Mouse (Mus musculus) right cerebral cortex, postnatal 36 days (tissue): ENCODE results near the gene Ryr1.
"Not testable (repeated sequence)": the region's sequence is repeated elsewhere in the genome, so short reads cannot be mapped to it uniquely, and the experiment has no call there.

Source experiments
- DNase-seq, 2 experiments: peaks; one replicate each; pipeline ENCODE4 v3.0.0; 2022; ENCODE audit warnings: low spot score in 2 of 2, mixed read lengths in 1 of 2

The Ryr1 gene

GRCm38 (mm10) chr7:29084411-29084810 lies 40.6 kb downstream of the Ryr1 start:
- DNase-seq, result no peak

GRCm38 (mm10) chr7:29079419-29079950 lies 45.5 kb downstream of the Ryr1 start:
- no peak for DNase-seq

- peak; percentile 49 to 50 for DNase-seq
Measured at GRCm38 (mm10) chr7:29076977-29077376, 48.0 kb downstream of the Ryr1 start.

- DNase-seq, result no peak
Measured at GRCm38 (mm10) chr7:29075208-29075607, 49.8 kb downstream of the Ryr1 start.

- no peak for DNase-seq
Measured at GRCm38 (mm10) chr7:29072689-29073088, 52.3 kb downstream of the Ryr1 start.

- DNase-seq, result peak; percentile 20 to 41
Measured at GRCm38 (mm10) chr7:29071169-29071891, 53.6 kb downstream of the Ryr1 start.

GRCm38 (mm10) chr7:29070364-29071168 lies 54.4 kb downstream of the Ryr1 start:
- DNase-seq, result no peak

- DNase-seq, result no peak
Measured at GRCm38 (mm10) chr7:29067758-29068157, 57.2 kb downstream of the Ryr1 start.

GRCm38 (mm10) chr7:29063476-29063875 lies 61.5 kb downstream of the Ryr1 start:
- not testable (repeated sequence) for DNase-seq

- no peak for DNase-seq
Measured at GRCm38 (mm10) chr7:29061522-29062037, 63.4 kb downstream of the Ryr1 start.

- no peak for DNase-seq
Measured at GRCm38 (mm10) chr7:29059445-29059844, 65.5 kb downstream of the Ryr1 start.

GRCm38 (mm10) chr7:29052821-29053220 lies 72.2 kb downstream of the Ryr1 start:
- DNase-seq, result no peak

GRCm38 (mm10) chr7:29050797-29051196 lies 74.2 kb downstream of the Ryr1 start:
- DNase-seq, result no peak

- no peak for DNase-seq
Measured at GRCm38 (mm10) chr7:29048615-29049014, 76.4 kb downstream of the Ryr1 start.

- DNase-seq, result no peak
Measured at GRCm38 (mm10) chr7:29048070-29048469, 76.9 kb downstream of the Ryr1 start.

GRCm38 (mm10) chr7:29046533-29046932 lies 78.4 kb downstream of the Ryr1 start:
- no peak for DNase-seq

- DNase-seq, result no peak
Measured at GRCm38 (mm10) chr7:29044302-29044701, 80.7 kb downstream of the Ryr1 start.

- no peak for DNase-seq
Measured at GRCm38 (mm10) chr7:29043674-29044057, 81.3 kb downstream of the Ryr1 start.

GRCm38 (mm10) chr7:29043016-29043673 lies 81.8 kb downstream of the Ryr1 start:
- DNase-seq, result no peak

- no peak for DNase-seq
Measured at GRCm38 (mm10) chr7:29041194-29041593, 83.8 kb downstream of the Ryr1 start.

GRCm38 (mm10) chr7:29039985-29040661 lies 84.9 kb downstream of the Ryr1 start:
- no peak for DNase-seq
